Mouse (Mus musculus): ENCODE measurements around the gene Ssmem1.

The Ssmem1 gene

GRCm38 (mm10) chr6:30554621-30555170 is 45.0 kb downstream of the Ssmem1 start:
- DNase-seq: no peak

GRCm38 (mm10) chr6:30556080-30556479 is 46.4 kb downstream of the Ssmem1 start:
- DNase-seq: no peak

GRCm38 (mm10) chr6:30559726-30560125 is 50.1 kb downstream of the Ssmem1 start:
- no peak for DNase-seq

GRCm38 (mm10) chr6:30562132-30562531 is 52.5 kb downstream of the Ssmem1 start:
- DNase-seq: no peak

GRCm38 (mm10) chr6:30563575-30563974 is 53.9 kb downstream of the Ssmem1 start:
- DNase-seq: no peak

- no peak for DNase-seq
Measured at GRCm38 (mm10) chr6:30564051-30564450, 54.4 kb downstream of the Ssmem1 start.

- no peak for DNase-seq
Measured at GRCm38 (mm10) chr6:30568069-30568468, 58.4 kb downstream of the Ssmem1 start, which contains the start of gene Cpa4. Cpa4 (plus strand) TSS chr6:30568369.

- DNase-seq: no peak
Measured at GRCm38 (mm10) chr6:30569331-30569730, 59.7 kb downstream of the Ssmem1 start.
